Mouse (Mus musculus) kidney, adult 11 months (tissue): ENCODE data around the gene Tcf7l2.

Source experiments
- DNase-seq: peaks from one replicate; pipeline ENCODE4 v3.0.0; 2022

The Tcf7l2 gene

GRCm38 (mm10) chr19:55732994-55733393 lies 8.6 kb upstream of the Tcf7l2 start:
- DNase-seq = no peak

GRCm38 (mm10) chr19:55736016-55736415 lies 5.6 kb upstream of the Tcf7l2 start:
- DNase-seq = no peak

- no peak for DNase-seq
Observed at GRCm38 (mm10) chr19:55739713-55740112, 1.9 kb upstream of the Tcf7l2 start.

GRCm38 (mm10) chr19:55740753-55741438 lies 724 bp upstream of the Tcf7l2 start:
- DNase-seq = no peak

- peak; percentile 35 for DNase-seq
Observed at GRCm38 (mm10) chr19:55742386-55743000, 873 bp downstream of the Tcf7l2 start.

- peak; percentile 42 for DNase-seq
Observed at GRCm38 (mm10) chr19:55743001-55743556, 1.5 kb downstream of the Tcf7l2 start.

- DNase-seq = peak; percentile 66
Observed at GRCm38 (mm10) chr19:55743557-55744441, 2.2 kb downstream of the Tcf7l2 start.

GRCm38 (mm10) chr19:55744576-55745191 lies 3.1 kb downstream of the Tcf7l2 start:
- no peak for DNase-seq

- no peak for DNase-seq
Observed at GRCm38 (mm10) chr19:55745192-55745578, 3.6 kb downstream of the Tcf7l2 start.

GRCm38 (mm10) chr19:55746241-55746640 lies 4.6 kb downstream of the Tcf7l2 start:
- DNase-seq = no peak

GRCm38 (mm10) chr19:55747237-55747925 lies 5.8 kb downstream of the Tcf7l2 start:
- DNase-seq = no peak

GRCm38 (mm10) chr19:55747926-55748291 lies 6.3 kb downstream of the Tcf7l2 start:
- no peak for DNase-seq

GRCm38 (mm10) chr19:55748801-55749200 lies 7.2 kb downstream of the Tcf7l2 start:
- no peak for DNase-seq

GRCm38 (mm10) chr19:55749532-55749931 lies 7.9 kb downstream of the Tcf7l2 start:
- DNase-seq = no peak

- no peak for DNase-seq
Observed at GRCm38 (mm10) chr19:55750048-55750447, 8.4 kb downstream of the Tcf7l2 start.

- DNase-seq = no peak
Observed at GRCm38 (mm10) chr19:55750465-55750864, 8.8 kb downstream of the Tcf7l2 start.

GRCm38 (mm10) chr19:55752861-55753260 lies 11.2 kb downstream of the Tcf7l2 start:
- DNase-seq = no peak

- no peak for DNase-seq
Observed at GRCm38 (mm10) chr19:55754303-55754702, 12.7 kb downstream of the Tcf7l2 start.

GRCm38 (mm10) chr19:55755462-55755861 lies 13.8 kb downstream of the Tcf7l2 start:
- no peak for DNase-seq

- no peak for DNase-seq
Observed at GRCm38 (mm10) chr19:55756707-55757106, 15.1 kb downstream of the Tcf7l2 start.

GRCm38 (mm10) chr19:55757403-55757802 lies 15.8 kb downstream of the Tcf7l2 start:
- no peak for DNase-seq

GRCm38 (mm10) chr19:55758158-55758557 lies 16.5 kb downstream of the Tcf7l2 start:
- no peak for DNase-seq
